Mouse (Mus musculus) liver, adult 2 months (tissue): ENCODE measurements at regions not wholly inside any gene's neighbourhood (a gene's known extent, or its start where the extent isn't known, plus 50 kb on each side); places are given as distances from the start of the nearest gene placed in this dataset.
A peak's percentile ranks its signal among the peaks of the same experiment; 100 is the strongest.

ENCODE experiments used
- DNase-seq: peaks from one replicate; pipeline ENCODE4 v3.0.0-alpha.2; 2011; ENCODE audit warnings: low read depth, low spot score; ENCODE audit errors: extremely low read depth
- H3K27ac ChIP-seq: fragments of 200-500 bp; replicated peaks from 2 replicates; pipeline ENCODE4 v1.5.1; 2012; ENCODE audit warnings: low read depth, mild to moderate bottlenecking, control low read depth, inconsistent platforms, low read length; ENCODE audit not compliant: insufficient read depth
- H3K27me3 ChIP-seq: fragments of 200-500 bp; 2 replicates; pipeline ENCODE4 v1.6.1; 2012; ENCODE audit warnings: mild to moderate bottlenecking, moderate library complexity, low read length, inconsistent platforms; ENCODE audit not compliant: control insufficient read depth, insufficient read depth
- H3K36me3 ChIP-seq: fragments of 200-500 bp; 2 replicates; pipeline ENCODE4 v1.6.1; 2012; ENCODE audit warnings: low read length, inconsistent platforms; ENCODE audit not compliant: control insufficient read depth, insufficient read depth
- H3K4me1 ChIP-seq: fragments of 200-500 bp; 2 replicates; pipeline ENCODE4 v1.6.1; 2011; ENCODE audit warnings: low read length; ENCODE audit not compliant: control insufficient read depth, insufficient read depth
- H3K4me3 ChIP-seq: fragments of 200-500 bp; 2 replicates; pipeline ENCODE4 v1.5.1; 2011; ENCODE audit warnings: low read depth, mild to moderate bottlenecking, control low read depth, low read length, moderate library complexity; ENCODE audit not compliant: insufficient read depth
- H3K79me2 ChIP-seq: fragments of 200-500 bp; 2 replicates; pipeline ENCODE4 v1.6.1; 2012; ENCODE audit warnings: inconsistent platforms, mild to moderate bottlenecking, low read length, moderate library complexity; ENCODE audit not compliant: control insufficient read depth, insufficient read depth
- H3K9ac ChIP-seq: fragments of 200-500 bp; 2 replicates; pipeline ENCODE4 v1.6.1; 2012; ENCODE audit warnings: low read depth, mild to moderate bottlenecking, control low read depth, inconsistent platforms, low read length
- CTCF ChIP-seq: fragments of 200-500 bp; IDR thresholded peaks from 2 replicates; pipeline ENCODE4 v1.5.1; 2011; ENCODE audit warnings: low read depth, low read length, control low read depth
- POLR2A ChIP-seq: fragments of 200-500 bp; IDR thresholded peaks from 2 replicates; pipeline ENCODE4 v1.6.1; 2011; ENCODE audit warnings: low read length, control low read depth; ENCODE audit not compliant: insufficient read depth; ENCODE audit errors: extremely low read depth
- WGBS: fragments of 180-500 bp; shearing (Covaris S2); methylation state at CpG from one replicate; pipeline ENCODE4 v1.1.7; 2018; 5-methylcytosine and 5-hydroxymethylcytosine counted together

GRCm38 (mm10) chr16:5535414-5535813 lies 279.6 kb upstream of the Eef2kmt start:
- H3K36me3 ChIP-seq: no peaks in the 10 kb centered on the region
- TF ChIP-seq POLR2A (no peak), CTCF (no peak)
- WGBS: 63% methylated on average over 8 of the region's 8 CpGs
- no peak overlapping the region for H3K4me3 ChIP-seq
- no peaks in the 10 kb centered on the region for H3K79me2 ChIP-seq
- H3K27me3 ChIP-seq: no peaks in the 10 kb centered on the region
- H3K27ac ChIP-seq: no peak overlapping the region
- peaks cover 5% of the 10 kb centered on the region; the same call in 1 of the 2 replicates for H3K4me1 ChIP-seq
- H3K9ac ChIP-seq: no peak overlapping the region
- DNase-seq: no peak

GRCm38 (mm10) chr16:5534862-5535261 lies 279.1 kb upstream of the Eef2kmt start:
- no peaks in the 10 kb centered on the region for H3K27me3 ChIP-seq
- no peaks in the 10 kb centered on the region for H3K79me2 ChIP-seq
- 42% methylated on average over 5 of the region's 5 CpGs for whole genome bisulfite sequencing
- TF ChIP-seq POLR2A (no peak), CTCF (peak; percentile 32; the same call in 1 of the 2 replicates)
- H3K27ac ChIP-seq: no peak overlapping the region
- H3K4me1 ChIP-seq: peaks cover 8% of the 10 kb centered on the region; the same call in 1 of the 2 replicates
- H3K9ac ChIP-seq: no peak overlapping the region
- DNase-seq: peak; percentile 21
- H3K4me3 ChIP-seq: no peak overlapping the region
- no peaks in the 10 kb centered on the region for H3K36me3 ChIP-seq

GRCm38 (mm10) chr16:5534385-5534784 lies 278.6 kb upstream of the Eef2kmt start:
- no peak overlapping the region for H3K27ac ChIP-seq
- WGBS: 13% methylated on average over 3 of the region's 3 CpGs

DNA sequence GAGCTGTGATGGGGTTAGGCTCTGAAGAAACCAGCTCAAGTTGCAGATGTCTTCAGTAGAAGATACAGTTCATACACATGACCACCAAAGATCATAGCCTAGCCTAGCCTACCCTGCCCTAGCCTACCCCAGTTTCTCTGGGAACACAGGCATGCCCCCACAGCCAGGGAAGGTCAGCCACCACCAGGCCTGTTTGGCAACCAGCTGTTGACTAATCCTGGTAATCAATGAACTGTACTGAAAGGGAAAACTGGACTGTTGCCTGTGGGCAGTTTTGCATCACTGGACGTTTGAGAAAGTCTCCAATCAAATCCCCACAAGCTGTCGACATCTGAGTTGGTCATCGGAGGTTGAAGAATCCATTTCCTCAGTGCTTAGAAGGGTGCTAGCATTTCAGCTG lies 276.5 kb upstream of the Eef2kmt start:
- WGBS: 21% methylated on average over 3 of the region's 3 CpGs
- Histone ChIP-seq H3K4me1 (peaks cover 8% of the 10 kb centered on the region; the same call in 1 of the 2 replicates), H3K36me3 (no peaks in the 10 kb centered on the region), H3K9ac (no peak overlapping the region), H3K79me2 (no peaks in the 10 kb centered on the region), H3K4me3 (no peak overlapping the region), H3K27me3 (no peaks in the 10 kb centered on the region), H3K27ac (no peak overlapping the region)
- peak; percentile 91 for DNase-seq
- TF ChIP-seq CTCF (no peak), POLR2A (no peak)

More at GRCm38 (mm10) chr16:5534385-5534784, 278.6 kb upstream of the Eef2kmt start:
- no peak overlapping the region for H3K4me3 ChIP-seq
- TF ChIP-seq CTCF (no peak), POLR2A (no peak)
- H3K79me2 ChIP-seq: no peaks in the 10 kb centered on the region
- DNase-seq: peak; percentile 56
- H3K4me1 ChIP-seq: peaks cover 8% of the 10 kb centered on the region; the same call in 1 of the 2 replicates
- H3K36me3 ChIP-seq: no peaks in the 10 kb centered on the region
- no peak overlapping the region for H3K9ac ChIP-seq
- H3K27me3 ChIP-seq: no peaks in the 10 kb centered on the region

DNA sequence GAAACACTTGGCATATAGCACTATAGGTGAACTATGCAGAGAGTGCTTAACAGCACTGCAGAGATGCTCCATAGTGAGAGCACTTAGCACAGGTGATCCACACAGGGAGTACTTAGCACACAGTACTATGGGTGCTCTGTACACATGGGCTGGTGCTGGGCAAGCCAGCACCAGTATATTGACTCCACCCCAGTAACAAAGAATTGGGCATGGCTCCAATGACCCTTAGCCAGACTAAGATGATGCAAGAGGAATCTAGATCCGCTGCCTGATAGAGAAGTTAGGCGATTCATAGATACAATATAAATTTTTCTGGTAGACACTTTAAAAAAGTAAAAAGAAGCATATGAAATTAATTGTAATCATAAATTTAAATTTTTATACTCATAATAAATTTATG lies 274.0 kb upstream of the Eef2kmt start:
- H3K4me3 ChIP-seq: no peak overlapping the region
- WGBS: 20% methylated on average over 2 of the region's 2 CpGs
- H3K27me3 ChIP-seq: no peaks in the 10 kb centered on the region
- no peaks in the 10 kb centered on the region for H3K79me2 ChIP-seq
- H3K4me1 ChIP-seq: peaks cover 8% of the 10 kb centered on the region; the same call in 1 of the 2 replicates
- no peak overlapping the region for H3K27ac ChIP-seq
- H3K9ac ChIP-seq: no peak overlapping the region
- TF ChIP-seq CTCF: no peak
- peak; percentile 93 for DNase-seq
- no peaks in the 10 kb centered on the region for H3K36me3 ChIP-seq

GRCm38 (mm10) chr16:5527936-5528335 lies 272.2 kb upstream of the Eef2kmt start:
- TF ChIP-seq CTCF: no peak
- no peak for TF ChIP-seq POLR2A
- Histone ChIP-seq H3K27me3 (no peaks in the 10 kb centered on the region), H3K9ac (no peak overlapping the region), H3K4me1 (peaks cover 8% of the 10 kb centered on the region; the same call in 1 of the 2 replicates), H3K79me2 (no peaks in the 10 kb centered on the region), H3K36me3 (no peaks in the 10 kb centered on the region), H3K4me3 (no peak overlapping the region), H3K27ac (no peak overlapping the region)
- 70% methylated on average over 4 of the region's 4 CpGs for WGBS
- DNase-seq: no peak
